In the genomic region with DNA sequence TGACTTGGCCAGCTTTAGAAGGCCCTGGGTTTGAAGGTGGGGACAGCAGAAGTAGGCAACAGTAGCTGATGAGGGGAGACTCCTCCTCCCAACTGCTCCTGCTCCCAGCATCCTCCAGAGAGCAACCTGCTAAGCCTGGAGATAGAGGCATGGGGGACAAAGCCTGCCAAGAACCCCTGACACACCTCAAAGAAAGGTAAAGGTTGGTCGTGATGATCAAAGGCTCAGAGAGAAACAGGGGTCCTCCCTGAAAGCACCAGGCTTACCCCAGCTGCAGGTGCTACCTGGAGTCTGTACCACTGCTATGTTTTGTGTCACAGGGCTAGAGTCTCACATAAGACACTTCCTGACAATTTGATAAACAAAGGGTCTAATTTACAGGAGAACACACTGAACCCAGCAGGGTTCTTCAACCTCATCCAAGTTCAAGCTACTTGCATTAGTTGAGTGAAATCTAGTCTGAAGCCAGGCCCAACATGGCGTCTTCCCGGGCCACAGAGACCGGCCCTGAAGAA, we compare ENCODE assay signal across 10 mouse cellular contexts. TPM values are rescaled to one million over a fixed set of nuclear protein-coding genes. Genes with fewer than 3 reads are reported as not detected.
"Had no signal": no experiment of that assay in that cellular context is flagged by ENCODE, and none has a peak within 500 bp of the region (broad histone marks: within the 10 kb centered on the region; RNA-seq: fewer than 3 reads in every experiment).

No protein-coding gene starts in this region.

- H3K36me3 ChIP-seq: limb, embryonic 13.5 days; midbrain, embryonic 13.5 days had no signal

- H3K27ac ChIP-seq: kidney, postnatal 0 days; limb, embryonic 13.5 days; liver, embryonic 14.5 days; midbrain, embryonic 13.5 days had no signal

- H3K9ac ChIP-seq: limb, embryonic 13.5 days; liver, embryonic 14.5 days; midbrain, embryonic 13.5 days had no signal

- H3K4me3 ChIP-seq: limb, embryonic 13.5 days; midbrain, embryonic 13.5 days had no signal

- H3K27me3 ChIP-seq: midbrain, embryonic 13.5 days had no signal

- H3K9me3 ChIP-seq: limb, embryonic 13.5 days; midbrain, embryonic 13.5 days had no signal

- H3K4me2 ChIP-seq: limb, embryonic 13.5 days; midbrain, embryonic 13.5 days had no signal

RNA-seq across cellular contexts. Expression of gene Accsl, which starts 2.5 kb away (rescaled TPM):
- total RNA-seq: layer of hippocampus, adult 18-20 months; liver, adult 2 months; midbrain, postnatal 0 days had no signal
- polyA plus RNA-seq: kidney, postnatal 0 days; limb, embryonic 13.5 days; liver, adult 2 months; lung, embryonic 16.5 days; neural tube, embryonic 11.5 days; small intestine, adult 2 months had no signal
